Mouse (Mus musculus) WW6 (cell line): ENCODE measurements around the gene Svs2.
"Not testable (repeated sequence)": the region's sequence is repeated elsewhere in the genome, so short reads cannot be mapped to it uniquely, and the experiment has no call there.

ENCODE experiments used
- DNase-seq: peaks from one replicate; pipeline ENCODE4 v3.0.0-alpha.2; 2013; ENCODE audit warnings: low read depth, low spot score

Svs2 gene

GRCm38 (mm10) chr2:164238366-164238765 is at the start of gene Svs2:
Gene Svs2, minus strand, starts transcription at chr2:164238466.
- no peak for DNase-seq

GRCm38 (mm10) chr2:164278359-164278758 is 40.1 kb upstream of the Svs2 start, which contains the start of gene Svs4:
Gene Svs4, minus strand, starts transcription at chr2:164278459.
- DNase-seq, result no peak

GRCm38 (mm10) chr2:164256540-164256939 is 18.3 kb upstream of the Svs2 start, which contains the start of gene Svs3b:
Gene Svs3b, minus strand, starts transcription at chr2:164256640.
- not testable (repeated sequence) for DNase-seq

- no peak for DNase-seq
Measured at GRCm38 (mm10) chr2:164232671-164233070, 5.6 kb downstream of the Svs2 start.

GRCm38 (mm10) chr2:164228361-164229070 is 9.8 kb downstream of the Svs2 start:
- no peak for DNase-seq

GRCm38 (mm10) chr2:164221522-164221921 is 16.7 kb downstream of the Svs2 start, which contains the start of gene Wfdc15b:
Gene Wfdc15b, minus strand, starts transcription at chr2:164221660.
- no peak for DNase-seq

- DNase-seq, result no peak
Measured at GRCm38 (mm10) chr2:164219295-164219694, 19.0 kb downstream of the Svs2 start.

- DNase-seq, result no peak
Measured at GRCm38 (mm10) chr2:164212711-164213110, 25.6 kb downstream of the Svs2 start.

GRCm38 (mm10) chr2:164210892-164211291 is 27.4 kb downstream of the Svs2 start:
- DNase-seq, result no peak

GRCm38 (mm10) chr2:164206676-164207075 is 31.6 kb downstream of the Svs2 start:
- no peak for DNase-seq

GRCm38 (mm10) chr2:164206011-164206410 is 32.3 kb downstream of the Svs2 start:
- not testable (repeated sequence) for DNase-seq

GRCm38 (mm10) chr2:164199626-164200327 is 38.5 kb downstream of the Svs2 start, which contains the start of gene Wfdc15a:
Gene Wfdc15a, minus strand, starts transcription at chr2:164200130.
- DNase-seq, result no peak

GRCm38 (mm10) chr2:164196700-164196990 is 41.6 kb downstream of the Svs2 start:
- DNase-seq, result no peak

GRCm38 (mm10) chr2:164195971-164196699 is 42.1 kb downstream of the Svs2 start:
- no peak for DNase-seq

- no peak for DNase-seq
Measured at GRCm38 (mm10) chr2:164194959-164195630, 43.2 kb downstream of the Svs2 start.

- no peak for DNase-seq
Measured at GRCm38 (mm10) chr2:164192279-164192678, 46.0 kb downstream of the Svs2 start.

GRCm38 (mm10) chr2:164190576-164190975 is 47.7 kb downstream of the Svs2 start, which contains the start of gene Wfdc12:
Gene Wfdc12, minus strand, starts transcription at chr2:164190608.
- DNase-seq, result no peak

GRCm38 (mm10) chr2:164188722-164189121 is 49.5 kb downstream of the Svs2 start:
- no peak for DNase-seq
